Mouse (Mus musculus) forebrain, embryonic 12.5 days (tissue): ENCODE data around the gene Letmd1. TPM values are rescaled to one million over a fixed set of nuclear protein-coding genes. Genes with fewer than 3 reads are reported as not detected.
"Not testable (repeated sequence)": the region's sequence is repeated elsewhere in the genome, so short reads cannot be mapped to it uniquely, and the experiment has no call there.

Source experiments
- ATAC-seq: fragments of 200-750 bp; cut with Nextera tagmentation; 2 replicates; pipeline ENCODE4 v1.8.0; 2017; ENCODE audit warnings: moderate TSS enrichment; ENCODE audit not compliant: low FRiP score
- H3K27ac ChIP-seq: fragments of 300-500 bp; sonication (generic); 2 replicates; pipeline ENCODE4 v1.5.1; 2016; ENCODE audit warnings: mild to moderate bottlenecking
- H3K27me3 ChIP-seq: fragments of 300-500 bp; sonication (generic); 2 replicates; pipeline ENCODE4 v1.6.1; 2016; ENCODE audit warnings: mild to moderate bottlenecking
- H3K36me3 ChIP-seq: fragments of 300-500 bp; sonication (generic); replicated peaks from 2 replicates; pipeline ENCODE4 v1.6.1; 2016; ENCODE audit warnings: mild to moderate bottlenecking
- H3K4me1 ChIP-seq: fragments of 300-500 bp; sonication (generic); 2 replicates; pipeline ENCODE4 v1.6.1; 2016
- H3K4me2 ChIP-seq: fragments of 300-500 bp; sonication (generic); 2 replicates; pipeline ENCODE4 v1.6.1; 2016; ENCODE audit warnings: mild to moderate bottlenecking, moderate library complexity
- H3K4me3 ChIP-seq: fragments of 300-500 bp; sonication (generic); replicated peaks from 2 replicates; pipeline ENCODE4 v1.5.1; 2016; ENCODE audit warnings: mild to moderate bottlenecking
- H3K9ac ChIP-seq: fragments of 300-500 bp; sonication (generic); 2 replicates; pipeline ENCODE4 v1.6.1; 2016; ENCODE audit warnings: mild to moderate bottlenecking
- H3K9me3 ChIP-seq: fragments of 300-500 bp; sonication (generic); 2 replicates; pipeline ENCODE4 v1.6.1; 2016
- WGBS: fragments of 180-500 bp; shearing (Covaris S2); methylation state at CpG from one replicate; pipeline ENCODE4 v1.1.7; 2016; 5-methylcytosine and 5-hydroxymethylcytosine counted together
- polyA plus RNA-seq: library from polyadenylated mRNA; unstranded; fragments of >200 nt; fragmentation: Nextera tagmentation; extraction: Ambion mirVana; gene quantifications from 2 replicates; pipeline ENCODE4 v1.2.1, GENCODE M21; 2016

Gene Letmd1
- polyA plus RNA-seq, result 41.9 and 47.7 TPM in 2 replicates

DNA sequence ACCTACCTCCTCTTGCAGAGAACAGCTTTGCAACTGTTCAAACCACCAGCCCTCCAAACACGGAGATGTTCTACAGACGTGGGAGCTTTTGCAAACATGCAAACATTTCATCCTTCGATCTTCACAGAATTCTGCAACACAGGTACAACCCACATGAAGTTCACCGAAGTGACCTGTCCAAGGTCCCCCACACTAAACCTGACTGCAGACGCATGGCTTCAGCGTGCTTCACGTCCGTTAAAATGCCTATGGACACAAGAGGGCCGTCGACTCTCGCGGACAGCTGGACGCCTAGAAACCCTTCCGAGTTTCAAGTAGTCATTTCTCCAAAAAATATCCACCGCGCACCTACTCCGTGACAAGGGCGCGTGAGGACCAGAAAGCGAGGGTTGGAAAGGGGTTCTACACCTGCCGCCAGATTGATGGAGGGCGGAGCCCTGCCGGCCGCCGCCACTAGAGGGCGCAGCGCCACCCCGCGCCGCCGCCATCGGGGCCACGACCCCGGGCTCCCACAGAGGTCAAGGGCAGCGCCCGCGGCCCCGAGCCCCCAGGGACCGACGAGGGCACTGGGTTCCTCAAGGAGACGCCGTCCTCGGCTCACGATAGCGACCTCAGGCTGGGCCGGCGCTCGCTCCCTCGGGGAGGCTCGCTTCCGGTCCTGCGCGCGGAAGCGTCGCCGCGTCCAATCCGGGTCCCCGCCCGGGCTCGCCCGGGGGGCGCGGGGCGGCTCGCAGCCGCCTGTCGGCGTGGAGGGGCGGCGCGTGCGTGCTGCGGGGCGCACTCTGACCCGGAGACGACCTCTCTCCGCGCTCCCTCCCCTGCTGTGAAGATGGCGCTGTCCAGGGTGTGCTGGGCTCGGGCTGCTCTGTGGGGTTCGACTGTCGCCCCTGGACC lies at the start of gene Letmd1:
Gene Letmd1 (plus strand): TSS at position 729 of the 894 bp plus-strand sequence.
- Histone ChIP-seq H3K27ac (peak within 1 kb of the TSS; percentile 81), H3K36me3 (peaks cover 25% of the 10 kb centered on the region), H3K9ac (peak within 1 kb of the TSS; percentile 84), H3K9me3 (no peaks in the 10 kb centered on the region), H3K4me1 (peaks cover 25% of the 10 kb centered on the region), H3K4me3 (peak within 1 kb of the TSS; percentile 82), H3K27me3 (no peaks in the 10 kb centered on the region), H3K4me2 (peak within 1 kb of the TSS; percentile 75)
- ATAC-seq, result peak; percentile 95
- 2% methylated on average over 79 of the region's 84 CpGs for WGBS

DNA sequence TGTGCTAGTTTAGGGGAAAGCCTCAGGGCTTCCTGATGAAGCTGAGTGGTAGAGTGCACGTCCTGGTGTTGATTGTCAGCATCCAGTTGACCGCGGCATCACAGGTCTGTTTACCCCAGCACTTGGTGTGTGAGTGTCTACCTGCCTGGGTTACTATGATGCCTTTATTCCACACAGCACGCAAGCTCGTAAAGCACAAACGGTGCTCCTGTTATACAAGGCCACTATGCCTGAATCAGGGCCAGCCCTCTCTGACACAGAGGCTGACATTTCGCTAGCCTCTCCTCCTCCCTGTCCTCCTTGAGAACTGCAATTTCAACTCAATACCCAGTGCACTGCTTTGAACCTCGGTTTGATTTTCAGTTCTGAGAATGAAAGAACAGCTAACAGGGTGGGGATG lies 49.5 kb upstream of the Letmd1 start:
- H3K36me3 ChIP-seq, result no peaks in the 10 kb centered on the region
- H3K9ac ChIP-seq, result no peak overlapping the region
- no peak overlapping the region for H3K27ac ChIP-seq
- no peak overlapping the region for H3K4me2 ChIP-seq
- peaks cover 35% of the 10 kb centered on the region for H3K4me1 ChIP-seq
- H3K4me3 ChIP-seq, result no peak overlapping the region
- WGBS, result 79% methylated on average over 8 of the region's 8 CpGs
- H3K27me3 ChIP-seq, result peaks cover 12% of the 10 kb centered on the region
- H3K9me3 ChIP-seq, result no peaks in the 10 kb centered on the region
- ATAC-seq, result no peak

DNA sequence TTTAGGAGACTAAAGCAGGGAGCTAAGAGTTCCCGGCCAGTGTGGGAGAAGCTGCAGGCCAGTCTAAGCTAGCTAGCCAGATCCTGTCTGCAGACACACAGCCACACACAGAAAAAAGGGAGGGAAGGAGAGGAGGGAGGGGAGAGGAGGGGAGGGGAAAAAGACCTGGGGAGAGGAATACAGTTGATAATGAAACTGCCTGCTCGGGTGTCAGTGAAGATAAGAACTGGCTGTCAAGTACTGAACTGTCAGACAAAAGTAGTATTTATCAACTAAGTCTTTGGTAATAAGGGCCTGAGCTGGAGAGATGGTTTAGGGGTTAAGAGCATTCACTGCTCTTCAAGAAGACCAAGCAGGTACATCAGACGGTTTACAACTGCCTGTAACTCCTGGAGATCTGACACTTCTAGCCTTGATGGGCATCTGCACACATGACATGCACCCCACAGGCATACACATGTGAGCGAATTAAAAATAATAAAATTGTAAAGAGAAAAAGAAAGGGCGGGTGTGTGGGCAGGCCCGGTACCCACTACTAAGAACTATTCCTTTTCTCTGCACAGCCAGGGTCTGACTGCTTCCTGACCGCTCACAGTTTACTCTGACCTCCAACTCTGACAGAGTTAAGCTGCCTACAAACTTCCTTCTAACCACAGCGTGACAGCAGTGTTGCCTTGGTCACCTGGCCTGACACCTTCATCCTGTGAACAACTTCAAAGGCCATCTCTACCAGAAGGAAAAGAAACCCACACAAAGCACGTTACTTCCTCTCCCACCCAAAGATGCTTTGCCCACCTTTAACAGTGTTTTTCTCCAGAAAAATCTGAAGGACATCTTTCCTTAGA lies 48.7 kb upstream of the Letmd1 start:
- Histone ChIP-seq H3K27ac (no peak overlapping the region), H3K4me3 (no peak overlapping the region), H3K4me1 (peaks cover 38% of the 10 kb centered on the region), H3K27me3 (peaks cover 20% of the 10 kb centered on the region), H3K9me3 (no peaks in the 10 kb centered on the region), H3K4me2 (no peak overlapping the region), H3K36me3 (no peaks in the 10 kb centered on the region), H3K9ac (no peak overlapping the region)
- 77% methylated on average over 9 of the region's 9 CpGs for WGBS
- ATAC-seq, result no peak

DNA sequence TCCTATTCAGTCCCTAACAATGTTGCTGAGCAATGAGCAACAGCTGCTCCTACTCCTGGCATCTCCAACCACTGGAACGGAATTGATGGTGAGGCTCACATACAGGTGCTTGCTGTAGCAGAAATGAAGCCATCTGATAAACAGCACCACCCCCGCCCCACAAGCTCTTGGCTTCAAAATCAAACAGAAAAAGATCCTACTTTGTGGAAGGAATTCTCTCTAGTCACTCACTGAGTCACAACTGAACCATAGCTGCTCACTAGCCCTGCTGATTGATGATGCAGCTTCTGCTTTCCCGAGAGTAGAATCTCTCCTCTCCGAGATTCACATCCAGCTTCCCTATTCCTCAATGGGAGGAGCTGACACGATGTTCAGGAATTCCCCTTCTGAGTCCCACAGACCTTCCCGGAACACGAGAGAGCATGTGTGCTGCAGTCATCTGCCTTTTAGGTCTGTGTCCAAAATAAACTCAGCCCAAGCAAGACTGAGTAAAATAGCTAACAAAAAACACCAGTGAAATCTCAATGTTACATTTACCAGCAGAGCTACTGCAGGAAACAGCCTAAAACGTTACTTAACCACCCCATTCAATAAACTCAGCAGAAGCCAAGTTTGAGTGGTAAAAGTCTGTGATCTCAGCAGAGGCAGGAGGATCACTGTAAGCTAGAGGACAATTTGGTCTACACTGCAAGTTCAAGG lies 47.6 kb upstream of the Letmd1 start:
- H3K36me3 ChIP-seq, result no peaks in the 10 kb centered on the region
- peak overlapping the region; percentile 99 for H3K4me3 ChIP-seq
- no peak for ATAC-seq
- peak overlapping the region; percentile 91; the same call in 1 of the 2 replicates for H3K9ac ChIP-seq
- H3K4me2 ChIP-seq, result peak overlapping the region; percentile 90
- H3K27me3 ChIP-seq, result peaks cover 29% of the 10 kb centered on the region
- H3K4me1 ChIP-seq, result peaks cover 38% of the 10 kb centered on the region
- WGBS, result 56% methylated on average over 8 of the region's 8 CpGs
- H3K9me3 ChIP-seq, result no peaks in the 10 kb centered on the region
- H3K27ac ChIP-seq, result no peak overlapping the region

DNA sequence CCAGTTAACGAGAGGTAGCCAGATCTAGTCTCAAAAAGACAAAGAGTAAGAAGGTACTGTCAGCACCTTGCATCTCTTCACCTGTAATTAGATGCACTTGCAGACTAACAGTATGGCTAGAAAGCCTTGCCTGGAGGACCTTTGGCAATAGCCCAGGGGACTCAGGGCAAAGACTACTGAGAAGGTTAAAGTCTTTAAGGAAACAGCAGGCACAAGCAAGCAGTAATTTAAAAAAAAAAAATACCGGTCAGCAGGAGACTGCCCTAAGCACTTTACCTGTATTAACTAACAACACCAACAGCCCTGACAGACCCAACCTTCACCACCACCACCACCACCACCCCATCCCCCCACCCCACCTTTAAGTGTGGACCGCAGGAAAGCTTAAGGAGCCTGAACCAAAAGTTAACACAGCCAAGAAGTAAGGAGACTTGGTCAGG lies 47.0 kb upstream of the Letmd1 start, which contains the start of gene Gm5475:
Gene Gm5475 (plus strand): TSS at position 390 of the 440 bp plus-strand sequence.
- not testable (repeated sequence) for ATAC-seq, H3K36me3 ChIP-seq, H3K9me3 ChIP-seq
- Histone ChIP-seq H3K27me3 (peaks cover 29% of the 10 kb centered on the region), H3K9ac (peak within 1 kb of the TSS; percentile 91), H3K4me1 (peaks cover 38% of the 10 kb centered on the region), H3K4me2 (peak within 1 kb of the TSS; percentile 90), H3K4me3 (peak within 1 kb of the TSS; percentile 99), H3K27ac (peak within 1 kb of the TSS; percentile 9; the same call in 1 of the 2 replicates)
- 27% methylated on average over 3 of the region's 3 CpGs for WGBS

DNA sequence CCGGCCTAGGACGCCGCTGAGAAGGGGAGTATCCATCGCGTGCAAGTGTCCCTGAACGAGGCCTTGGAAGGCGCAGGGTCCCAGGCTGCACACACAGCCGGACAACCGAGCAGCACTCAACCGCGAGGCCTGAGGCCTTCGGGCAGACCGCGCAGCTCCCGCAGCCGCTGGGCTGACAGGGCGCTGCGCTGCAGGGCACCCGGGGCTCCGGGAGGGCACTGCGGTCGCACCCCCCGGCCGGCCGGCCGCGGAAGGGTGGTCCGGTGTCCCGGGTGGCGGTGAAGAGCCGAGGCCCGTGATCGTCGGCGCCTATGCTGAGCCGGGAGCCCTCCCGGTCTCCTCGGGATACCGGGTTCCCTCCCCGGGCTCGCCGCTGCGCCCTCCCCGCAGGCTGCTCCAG lies 46.3 kb upstream of the Letmd1 start:
- Histone ChIP-seq H3K36me3 (no peaks in the 10 kb centered on the region), H3K9me3 (no peaks in the 10 kb centered on the region), H3K4me2 (peak overlapping the region; percentile 90), H3K27me3 (peaks cover 29% of the 10 kb centered on the region), H3K27ac (peak overlapping the region; percentile 9; the same call in 1 of the 2 replicates), H3K4me3 (peak overlapping the region; percentile 99), H3K9ac (peak overlapping the region; percentile 91), H3K4me1 (peaks cover 38% of the 10 kb centered on the region)
- WGBS, result 0% methylated on average over 42 of the region's 44 CpGs
- peak; percentile 70 for ATAC-seq

DNA sequence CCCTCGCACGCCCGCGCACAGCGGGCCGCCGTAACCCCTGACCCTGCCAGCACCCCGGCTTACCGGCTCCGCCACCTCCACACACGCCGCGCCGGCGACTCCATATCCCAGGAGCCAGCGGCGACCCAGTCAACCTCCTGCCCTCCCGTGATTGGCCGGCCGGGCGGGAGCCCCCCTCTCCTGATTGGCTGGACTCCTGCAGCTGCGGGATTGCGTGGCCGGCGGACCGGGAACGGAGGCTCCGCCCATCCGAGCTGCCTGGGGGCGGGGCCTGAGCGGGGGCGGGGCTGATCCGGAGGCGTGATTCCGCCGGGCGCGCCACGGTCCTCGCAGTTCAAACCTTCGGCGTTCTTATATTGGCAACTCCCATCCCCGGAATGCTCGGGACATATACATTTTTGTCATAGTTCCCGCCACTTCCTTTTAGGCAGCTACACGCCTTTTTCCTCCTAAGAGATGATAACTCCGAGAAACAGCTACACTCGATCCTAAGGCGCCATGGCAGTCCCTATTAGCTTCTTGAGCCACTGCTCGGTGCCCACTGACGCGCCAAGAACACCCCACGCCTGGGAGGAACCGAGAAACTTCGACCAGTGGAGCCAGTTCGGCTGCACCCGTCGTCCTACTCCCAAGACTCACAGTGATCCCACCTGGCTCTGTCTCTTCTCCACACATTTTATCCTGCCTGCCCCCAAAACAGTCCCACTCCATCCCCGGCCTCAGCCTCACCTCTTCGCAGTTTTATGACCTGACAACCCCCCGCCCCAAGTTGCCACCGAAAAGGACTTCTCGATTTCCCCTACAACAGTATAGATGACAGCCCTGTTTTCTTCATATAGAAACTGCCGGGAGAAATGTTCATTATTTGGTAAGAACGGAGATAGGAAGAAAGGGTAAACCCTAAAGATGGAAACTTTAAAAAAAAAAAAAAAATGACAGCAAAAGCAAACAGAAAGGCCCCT lies 45.6 kb upstream of the Letmd1 start:
- H3K27me3 ChIP-seq, result peaks cover 29% of the 10 kb centered on the region
- peak; percentile 99 for ATAC-seq
- no peaks in the 10 kb centered on the region for H3K9me3 ChIP-seq
- 1% methylated on average over 65 of the region's 65 CpGs for WGBS
- H3K36me3 ChIP-seq, result no peaks in the 10 kb centered on the region
- H3K4me3 ChIP-seq, result peak overlapping the region; percentile 99
- H3K4me2 ChIP-seq, result peak overlapping the region; percentile 90
- H3K9ac ChIP-seq, result peak overlapping the region; percentile 91
- H3K27ac ChIP-seq, result 0 out of 2 replicates have a peak overlapping the region, but pooled peaks have one; percentile 9
- peaks cover 38% of the 10 kb centered on the region for H3K4me1 ChIP-seq

DNA sequence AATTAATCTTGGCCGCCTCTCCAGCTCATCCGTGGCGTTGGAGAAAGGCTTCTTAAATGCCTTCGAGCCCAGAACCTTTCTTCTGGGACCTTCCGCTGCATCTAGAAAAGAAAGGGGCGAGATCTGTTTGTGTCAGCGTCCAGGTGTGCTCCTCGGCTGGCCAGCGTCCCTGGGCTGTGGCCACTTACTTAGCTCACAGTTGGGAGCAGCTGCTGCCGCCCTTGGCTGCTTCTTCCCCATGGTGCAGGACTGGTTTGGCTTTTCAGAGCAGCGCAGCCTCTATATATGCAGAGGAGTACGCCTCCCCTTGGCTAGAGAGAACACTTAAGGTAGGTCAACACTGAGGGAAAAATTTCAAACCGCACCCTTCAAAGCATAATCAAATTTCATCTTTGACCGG lies 44.9 kb upstream of the Letmd1 start:
- Histone ChIP-seq H3K36me3 (no peaks in the 10 kb centered on the region), H3K4me1 (peaks cover 38% of the 10 kb centered on the region), H3K9ac (peak overlapping the region; percentile 49; the same call in 1 of the 2 replicates), H3K27me3 (peaks cover 29% of the 10 kb centered on the region), H3K27ac (no peak overlapping the region), H3K4me2 (peak overlapping the region; percentile 90), H3K9me3 (no peaks in the 10 kb centered on the region), H3K4me3 (peak overlapping the region; percentile 99)
- WGBS, result 1% methylated on average over 14 of the region's 14 CpGs
- no peak for ATAC-seq

DNA sequence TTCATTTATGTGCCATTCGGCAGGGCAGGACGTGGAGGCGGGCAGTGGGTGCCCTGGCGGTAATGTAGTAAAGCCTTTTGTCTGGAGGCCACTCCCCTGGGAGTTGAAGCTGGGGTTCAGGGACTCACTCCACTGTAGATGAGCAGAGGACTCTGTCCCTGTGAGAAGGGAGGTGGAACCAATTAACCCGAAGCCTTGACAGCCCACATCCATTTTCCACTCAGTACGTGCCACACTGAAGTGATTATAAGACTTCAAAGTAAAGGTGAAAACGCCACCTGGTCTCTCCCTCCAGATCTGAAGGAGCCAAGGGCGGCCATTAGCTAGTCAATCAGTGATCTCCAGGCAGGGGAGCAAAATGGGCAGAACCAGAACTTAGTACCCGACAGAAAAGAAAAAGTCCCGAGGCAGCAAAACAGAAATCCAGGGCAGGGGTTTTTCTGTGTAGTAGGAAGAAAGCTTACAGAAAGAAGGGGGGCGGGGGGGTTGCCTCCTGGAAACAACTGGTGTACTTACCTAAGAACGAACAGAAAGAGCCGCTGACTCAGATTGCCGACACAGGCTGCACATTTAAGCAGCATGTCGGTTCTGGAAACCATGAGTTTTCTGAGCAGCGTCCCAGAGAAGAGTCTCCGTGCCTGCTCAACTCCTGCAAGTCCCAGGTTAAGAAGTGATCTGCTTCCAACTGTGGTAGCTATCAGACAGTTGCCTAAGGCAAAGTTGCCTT lies 44.3 kb upstream of the Letmd1 start, which contains the start of gene Slc11a2:
Gene Slc11a2 (minus strand): TSS at position 677 of the 727 bp plus-strand sequence.
- H3K9ac ChIP-seq, result peak within 1 kb of the TSS; percentile 49; the same call in 1 of the 2 replicates
- no peaks in the 10 kb centered on the region for H3K36me3 ChIP-seq
- peak within 1 kb of the TSS; percentile 90 for H3K4me2 ChIP-seq
- ATAC-seq, result no peak
- H3K9me3 ChIP-seq, result no peaks in the 10 kb centered on the region
- peaks cover 38% of the 10 kb centered on the region for H3K4me1 ChIP-seq
- H3K4me3 ChIP-seq, result peak within 1 kb of the TSS; percentile 99
- H3K27me3 ChIP-seq, result peaks cover 29% of the 10 kb centered on the region
- H3K27ac ChIP-seq, result no peak within 1 kb of the TSS
- WGBS, result 30% methylated on average over 17 of the region's 17 CpGs

DNA sequence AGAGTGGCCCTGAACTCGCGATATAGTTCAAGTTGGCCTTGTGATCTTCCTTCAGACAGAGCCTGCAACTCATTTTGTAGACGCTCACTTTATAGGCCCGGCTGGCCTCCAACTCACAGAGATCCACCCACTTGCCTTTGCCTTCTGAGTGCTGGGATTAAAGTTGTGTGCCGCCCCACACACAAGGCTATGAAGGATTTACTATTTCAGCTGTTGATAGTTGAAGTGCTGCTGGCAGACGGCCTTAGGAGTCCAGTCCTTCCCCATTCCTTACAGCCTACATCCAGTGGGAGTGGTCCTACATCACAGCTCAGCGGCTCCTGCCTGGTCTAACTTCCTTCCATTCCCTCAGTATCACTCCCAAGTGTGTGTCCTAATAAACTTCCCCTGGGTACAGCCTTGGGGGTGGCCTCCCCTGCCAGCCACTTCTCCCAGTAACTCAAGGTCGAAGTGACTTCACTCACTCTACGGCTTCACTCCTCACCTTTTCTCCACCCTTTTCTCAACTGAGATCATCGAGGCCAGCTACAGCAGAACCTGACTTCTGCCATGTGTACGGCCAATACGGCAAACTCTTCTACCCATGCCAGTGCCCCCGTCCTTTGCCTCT lies 40.4 kb upstream of the Letmd1 start:
- Histone ChIP-seq H3K27me3 (peaks cover 26% of the 10 kb centered on the region), H3K4me3 (no peak overlapping the region), H3K9ac (no peak overlapping the region), H3K27ac (no peak overlapping the region), H3K9me3 (no peaks in the 10 kb centered on the region), H3K4me1 (peaks cover 12% of the 10 kb centered on the region), H3K36me3 (no peaks in the 10 kb centered on the region), H3K4me2 (no peak overlapping the region)
- ATAC-seq, result no peak
- 88% methylated on average over 13 of the region's 13 CpGs for WGBS
